7 mouse cellular contexts compared by ENCODE assay signal in genomic region chr5:111139622-111140021, GRCm38 (mm10).
A peak's percentile ranks its signal among the peaks of the same experiment; 100 is the strongest.
DNase-seq lines count a peak whose midpoint lies in the region; ATAC-seq and TF ChIP-seq lines count a peak whose summit lies in the region.

No protein-coding gene starts in this region.

- no peaks in the 10 kb centered on the region for H3K36me3 ChIP-seq in C2C12 (ENCODE audit: control insufficient read depth, insufficient read depth)
- no peaks in the 10 kb centered on the region for H3K36me3 ChIP-seq in embryonic facial prominence, embryonic 14.5 days (ENCODE audit: control insufficient read depth, insufficient read depth, low read length)
- no peaks in the 10 kb centered on the region for H3K36me3 ChIP-seq in intestine, embryonic 15.5 days
- no peaks in the 10 kb centered on the region for H3K36me3 ChIP-seq in liver, postnatal 0 days (replicated peaks; ENCODE audit: insufficient read depth, low read length)

- H3K27ac ChIP-seq in embryonic facial prominence, embryonic 14.5 days (replicated peaks; ENCODE audit: low read depth, low read length), result peak overlapping the region; percentile 6
- peak overlapping the region; percentile 48; the same call in 1 of the 2 replicates for H3K27ac ChIP-seq in intestine, embryonic 15.5 days
- H3K27ac ChIP-seq in liver, postnatal 0 days (ENCODE audit: low read depth), result peak overlapping the region; percentile 51; the same call in 1 of the 2 replicates

- no peak for TF ChIP-seq CTCF in C2C12 (IDR thresholded peaks at IDR 0.05; ENCODE audit: control insufficient read depth, insufficient read depth, insufficient read length)
- TF ChIP-seq CTCF in liver, postnatal 0 days (IDR thresholded peaks at IDR 0.05; ENCODE audit: low read depth), result no peak

- H3K4me3 ChIP-seq in C2C12 (ENCODE audit: insufficient read depth, poor library complexity, severe bottlenecking), result no peak overlapping the region
- H3K4me3 ChIP-seq in embryonic facial prominence, embryonic 14.5 days (ENCODE audit: low read depth, low read length), result no peak overlapping the region
- H3K4me3 ChIP-seq in intestine, embryonic 15.5 days (replicated peaks), result no peak overlapping the region
- H3K4me3 ChIP-seq in liver, postnatal 0 days (ENCODE audit: low read depth, low read length), result no peak overlapping the region

- intact Hi-C loops in left cerebral cortex, postnatal 25 days (cut with DNase I), result no loop called here

- no peak for TF ChIP-seq EP300 in liver, postnatal 0 days (IDR thresholded peaks at IDR 0.05; ENCODE audit: low read depth)

- no peak for DNase-seq in embryonic facial prominence, embryonic 14.5 days (ENCODE audit: low spot score)
- DNase-seq in liver, postnatal 0 days, result no peak
- no peak for DNase-seq in testis, postnatal 14 days (ENCODE audit: low spot score)
- DNase-seq in left cerebral cortex, postnatal 25 days (ENCODE audit: low spot score in 2 of 2), result no peak
- no peak for DNase-seq in ovary, postnatal 10 days (ENCODE audit: low spot score)

- H3K4me1 ChIP-seq in embryonic facial prominence, embryonic 14.5 days (ENCODE audit: control insufficient read depth, insufficient read depth, low read length), result peaks cover 46% of the 10 kb centered on the region
- peaks cover 24% of the 10 kb centered on the region for H3K4me1 ChIP-seq in intestine, embryonic 15.5 days (replicated peaks)
- H3K4me1 ChIP-seq in liver, postnatal 0 days (ENCODE audit: insufficient read depth), result no peaks in the 10 kb centered on the region; the same call in 1 of the 2 replicates

- WGBS in embryonic facial prominence, embryonic 14.5 days, result 43% methylated on average over 14 of the region's 14 CpGs
- WGBS in intestine, embryonic 15.5 days, result 51% methylated on average over 14 of the region's 14 CpGs
- 39% methylated on average over 14 of the region's 14 CpGs for whole genome bisulfite sequencing in liver, postnatal 0 days (ENCODE audit: insufficient replicate concordance)

- H3K27me3 ChIP-seq in C2C12 (ENCODE audit: control insufficient read depth, insufficient read depth, insufficient read length), result no peaks in the 10 kb centered on the region
- no peaks in the 10 kb centered on the region for H3K27me3 ChIP-seq in embryonic facial prominence, embryonic 14.5 days (replicated peaks; ENCODE audit: control insufficient read depth, insufficient read depth, low read length)
- no peaks in the 10 kb centered on the region for H3K27me3 ChIP-seq in intestine, embryonic 15.5 days (replicated peaks)
- no peaks in the 10 kb centered on the region for H3K27me3 ChIP-seq in liver, postnatal 0 days (ENCODE audit: insufficient read depth, low read length)

- H3K79me2 ChIP-seq in C2C12 (ENCODE audit: control insufficient read depth, insufficient read depth), result no peaks in the 10 kb centered on the region

- no peak overlapping the region for H3K4me2 ChIP-seq in embryonic facial prominence, embryonic 14.5 days (ENCODE audit: low read depth, low read length)
- H3K4me2 ChIP-seq in intestine, embryonic 15.5 days (replicated peaks), result no peak overlapping the region
- peak overlapping the region; percentile 26; the same call in 1 of the 2 replicates for H3K4me2 ChIP-seq in liver, postnatal 0 days (ENCODE audit: low read depth, low read length)

- H3ac ChIP-seq in C2C12 (ENCODE audit: control insufficient read depth, insufficient read length, low read depth), result no peak overlapping the region

- no peak overlapping the region for H3K9ac ChIP-seq in embryonic facial prominence, embryonic 14.5 days (ENCODE audit: low read depth, low read length)
- H3K9ac ChIP-seq in intestine, embryonic 15.5 days, result no peak overlapping the region
- no peak overlapping the region for H3K9ac ChIP-seq in liver, postnatal 0 days (replicated peaks)

- no peaks in the 10 kb centered on the region for H3K79me3 ChIP-seq in C2C12 (ENCODE audit: low read depth)

- ATAC-seq in embryonic facial prominence, embryonic 14.5 days (ENCODE audit: low read depth), result no peak
- ATAC-seq in intestine, embryonic 15.5 days, result no peak
- ATAC-seq in liver, postnatal 0 days, result peak; percentile 55

- H3K9me3 ChIP-seq in embryonic facial prominence, embryonic 14.5 days (ENCODE audit: control insufficient read depth, low read length), result no peaks in the 10 kb centered on the region
- H3K9me3 ChIP-seq in intestine, embryonic 15.5 days, result no peaks in the 10 kb centered on the region
- H3K9me3 ChIP-seq in liver, postnatal 0 days (ENCODE audit: low read length), result no peaks in the 10 kb centered on the region

TF ChIP-seq in C2C12, 6 proteins besides CTCF, POLR2A, EP300 and RAD21:
- TF ChIP-seq USF1 (IDR thresholded peaks at IDR 0.05; ENCODE audit: low read depth) (peak; percentile 27), MYOG (IDR thresholded peaks at IDR 0.05; ENCODE audit: control insufficient read depth, extremely low read depth, insufficient read length) (no peak)
